Mouse (Mus musculus) stomach, postnatal 0 days (tissue): ENCODE results near the gene Mcl1.

Experiments
- CTCF ChIP-seq: IDR thresholded peaks from 2 replicates; pipeline ENCODE4 v1.5.1; 2016; ENCODE audit warnings: antibody characterized with exemption, low read depth, mild to moderate bottlenecking, moderate library complexity
- EP300 ChIP-seq: optimal IDR thresholded peaks from 2 replicates; pipeline ENCODE3; 2016; ENCODE audit warnings: antibody characterized with exemption

DNA sequence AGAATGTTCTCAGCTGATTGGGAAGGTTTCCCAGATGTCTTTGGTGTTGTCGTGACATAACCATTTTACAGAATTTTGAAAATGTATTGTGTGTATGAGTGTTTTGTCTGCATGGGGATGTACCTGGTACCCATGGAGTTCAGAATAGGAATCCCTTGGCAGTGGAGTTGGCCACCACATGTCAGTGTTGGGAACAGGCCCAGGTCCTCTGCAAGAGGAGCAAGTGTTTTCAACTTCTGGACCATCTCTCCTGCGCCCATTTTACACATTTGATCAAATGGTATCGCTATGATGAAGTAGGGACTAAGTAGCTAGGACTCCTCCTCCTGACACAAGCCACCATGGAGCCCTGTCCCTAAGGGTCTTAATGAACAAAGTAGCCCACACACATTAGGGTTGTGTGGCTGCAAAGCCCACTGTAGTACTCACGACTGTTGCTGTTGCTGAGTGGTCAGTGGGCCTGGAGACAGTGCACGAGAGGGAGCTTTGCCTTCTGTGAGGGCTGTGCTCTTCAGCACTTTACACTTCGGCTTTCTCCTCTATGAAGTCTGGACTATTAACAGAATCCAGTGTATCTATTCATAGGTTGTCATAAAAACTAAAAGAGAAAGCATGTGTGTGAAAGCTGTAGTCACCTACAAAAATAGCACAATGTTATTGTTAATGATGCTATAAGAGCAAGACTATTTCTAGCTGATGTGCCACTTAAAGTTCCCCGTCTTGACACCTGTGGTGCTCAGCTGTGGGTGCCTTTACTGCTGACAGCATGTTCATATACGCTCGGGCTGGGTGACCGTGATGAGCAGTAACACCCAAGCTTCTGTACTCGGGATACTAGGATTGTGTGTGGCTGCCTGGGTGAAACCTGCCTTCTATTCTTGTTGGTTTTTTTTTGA is 36.5 kb downstream of the Mcl1 start:
- TF ChIP-seq CTCF (no peak), EP300 (no peak)
